Mouse (Mus musculus): ENCODE results near the gene Oxct1. TPM values are rescaled to one million over a fixed set of nuclear protein-coding genes. Genes with fewer than 3 reads are reported as not detected.

Gene Oxct1
- polyA plus RNA-seq, 1 experiment from 2014 or later = 128 TPM

DNA sequence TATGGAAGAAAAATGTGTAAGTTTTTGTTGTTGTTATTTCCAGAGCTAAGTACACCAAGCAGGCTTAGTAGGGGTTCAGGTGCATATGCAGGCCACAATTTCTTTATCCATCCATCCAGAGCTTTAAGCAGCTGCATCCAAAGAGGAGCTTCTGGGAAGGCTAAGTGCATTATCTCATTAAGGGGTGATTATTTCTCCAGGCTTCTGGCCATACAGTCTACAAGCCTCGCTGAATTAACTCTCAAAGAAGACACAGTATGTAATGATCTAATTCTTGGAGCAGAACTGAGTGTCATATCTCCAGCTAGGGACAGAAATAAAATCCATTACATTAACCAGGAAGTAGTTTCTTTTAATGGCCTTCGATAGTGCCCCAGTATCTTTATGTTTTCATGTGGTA lies 12.3 kb upstream of the Oxct1 start:
- Histone ChIP-seq H3K27me3 (ENCODE audit: poor library complexity, severe bottlenecking) (no peaks in the 10 kb centered on the region), H3K36me3 (replicated peaks) (no peaks in the 10 kb centered on the region), H3K4me3 (no peak overlapping the region), H3K27ac (no peak overlapping the region), H3K9me3 (no peaks in the 10 kb centered on the region), H3K4me1 (no peaks in the 10 kb centered on the region)
- WGBS = 81% methylated on average over 2 of the region's 2 CpGs
- DNase-seq (ENCODE audit: extremely low spot score, low spot score) = no peak

DNA sequence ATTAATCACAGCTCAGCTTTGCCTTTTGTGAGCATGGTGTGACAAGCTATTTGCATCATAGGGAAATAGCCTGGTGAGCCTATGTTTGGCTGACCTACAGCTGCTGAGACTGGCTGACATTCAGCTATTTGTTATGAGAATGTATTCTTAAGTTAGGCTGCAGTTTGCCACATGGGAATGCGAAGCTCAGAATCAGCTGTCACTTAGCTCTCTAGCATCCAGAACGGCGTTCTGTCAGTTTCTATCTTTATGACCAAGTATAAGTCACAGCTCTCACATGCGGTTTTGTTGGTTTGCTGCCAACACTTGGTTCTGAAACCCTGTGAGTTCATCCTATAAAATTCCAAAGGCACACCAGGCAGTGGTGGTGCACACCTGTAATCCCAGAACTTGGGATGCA lies 5.5 kb upstream of the Oxct1 start:
- peaks cover 8% of the 10 kb centered on the region for H3K27me3 ChIP-seq (ENCODE audit: poor library complexity, severe bottlenecking)
- H3K4me1 ChIP-seq = peaks cover 7% of the 10 kb centered on the region
- 83% methylated on average over 4 of the region's 4 CpGs for WGBS
- no peak for DNase-seq (ENCODE audit: extremely low spot score, low spot score)
- H3K4me3 ChIP-seq = no peak overlapping the region
- no peaks in the 10 kb centered on the region for H3K9me3 ChIP-seq
- H3K27ac ChIP-seq = no peak overlapping the region
- no peaks in the 10 kb centered on the region for H3K36me3 ChIP-seq (replicated peaks)

DNA sequence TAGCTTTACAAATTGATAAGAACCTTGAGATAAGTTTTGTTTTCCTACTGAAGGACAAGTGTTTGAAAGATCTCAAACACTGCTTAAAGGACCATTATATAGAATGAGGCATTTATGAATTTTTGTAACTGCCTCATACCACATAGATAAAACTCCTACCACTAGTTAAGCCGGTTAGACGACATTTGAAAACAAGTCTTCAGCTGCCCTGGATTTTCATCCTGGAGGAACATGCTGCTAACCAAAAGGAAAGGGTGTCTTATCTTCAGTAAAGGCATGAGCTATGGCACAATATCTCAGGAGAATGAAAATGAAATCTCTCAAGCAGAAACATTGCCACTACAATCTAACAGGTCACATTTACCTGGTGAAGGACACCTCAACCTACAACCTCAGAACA lies 2.4 kb upstream of the Oxct1 start:
- 91% methylated on average over 2 of the region's 2 CpGs for WGBS

DNA sequence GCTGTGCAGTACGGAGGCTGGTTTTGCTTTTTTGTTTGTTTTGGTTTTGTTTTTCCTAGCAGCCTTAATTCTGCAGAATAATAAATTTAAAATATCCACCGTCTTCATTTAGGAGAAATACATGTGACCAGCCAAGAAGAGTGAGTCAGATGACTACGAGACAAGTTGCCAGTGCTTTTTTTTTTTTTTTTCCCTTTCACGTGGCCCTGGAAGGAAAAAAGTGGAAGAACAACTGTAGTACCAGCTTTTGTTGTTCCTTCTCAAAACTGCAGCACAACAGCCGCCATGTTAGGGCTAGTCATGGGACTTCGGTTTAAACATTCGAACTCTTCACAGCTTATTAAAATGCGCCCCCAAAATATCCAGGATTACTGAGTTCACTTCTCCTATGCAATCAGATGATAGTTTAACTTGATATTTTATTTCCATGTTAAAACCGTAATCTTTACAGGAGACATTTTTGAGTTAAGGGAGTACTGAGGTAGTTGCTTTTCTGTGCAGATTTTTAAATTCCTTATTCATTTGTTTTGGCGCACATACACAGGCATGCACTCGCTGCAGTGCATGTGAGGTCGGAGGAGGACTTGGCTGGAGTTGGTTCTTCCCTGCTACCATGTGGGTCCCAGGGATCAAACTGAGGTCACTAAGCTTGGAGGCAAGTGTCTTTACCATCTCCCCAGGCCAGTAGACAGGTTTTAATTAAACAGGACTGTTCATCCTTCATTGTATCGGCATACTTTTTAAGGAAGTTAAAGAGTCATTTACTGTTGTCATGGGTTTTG lies 1.3 kb upstream of the Oxct1 start:
- no peak for DNase-seq (ENCODE audit: extremely low spot score, low spot score)
- H3K4me3 ChIP-seq = no peak overlapping the region
- no peak overlapping the region for H3K27ac ChIP-seq
- H3K4me1 ChIP-seq = peaks cover 28% of the 10 kb centered on the region
- H3K36me3 ChIP-seq (replicated peaks) = no peaks in the 10 kb centered on the region
- H3K9me3 ChIP-seq = no peaks in the 10 kb centered on the region
- peaks cover 22% of the 10 kb centered on the region for H3K27me3 ChIP-seq (ENCODE audit: poor library complexity, severe bottlenecking)
- 83% methylated on average over 13 of the region's 13 CpGs for WGBS

More for the DNA sequence above, 2.4 kb upstream of the Oxct1 start:
- Histone ChIP-seq H3K4me3 (no peak overlapping the region), H3K4me1 (peaks cover 28% of the 10 kb centered on the region), H3K27ac (no peak overlapping the region), H3K36me3 (replicated peaks) (no peaks in the 10 kb centered on the region), H3K9me3 (no peaks in the 10 kb centered on the region), H3K27me3 (ENCODE audit: poor library complexity, severe bottlenecking) (peaks cover 19% of the 10 kb centered on the region)
- no peak for DNase-seq (ENCODE audit: extremely low spot score, low spot score)

DNA sequence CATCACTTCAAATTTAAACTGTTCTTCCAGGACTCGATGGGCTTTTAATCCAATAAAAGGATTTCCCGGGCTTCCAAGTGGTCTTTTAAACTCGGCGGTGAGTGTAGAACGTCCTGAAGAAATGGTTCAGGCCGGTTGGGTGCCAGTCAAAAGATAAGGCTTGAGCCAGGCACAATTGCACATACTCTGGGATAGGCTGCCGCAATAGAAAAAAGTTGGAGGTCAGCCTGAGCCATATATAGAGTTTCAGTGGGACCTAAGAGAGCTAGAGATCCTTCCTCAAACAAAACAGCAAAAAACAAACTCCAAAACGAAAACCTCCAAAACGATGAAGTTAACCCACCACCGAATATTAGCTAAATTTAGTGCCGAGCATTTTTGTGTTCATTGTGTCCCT lies 677 bp upstream of the Oxct1 start:
- H3K9me3 ChIP-seq = no peaks in the 10 kb centered on the region
- peak overlapping the region; percentile 80; the same call in 1 of the 2 replicates for H3K4me3 ChIP-seq
- no peak overlapping the region for H3K27ac ChIP-seq
- peaks cover 28% of the 10 kb centered on the region for H3K4me1 ChIP-seq
- peaks cover 22% of the 10 kb centered on the region for H3K27me3 ChIP-seq (ENCODE audit: poor library complexity, severe bottlenecking)
- no peaks in the 10 kb centered on the region for H3K36me3 ChIP-seq (replicated peaks)
- WGBS = 51% methylated on average over 11 of the region's 11 CpGs
- no peak for DNase-seq (ENCODE audit: extremely low spot score, low spot score)

DNA sequence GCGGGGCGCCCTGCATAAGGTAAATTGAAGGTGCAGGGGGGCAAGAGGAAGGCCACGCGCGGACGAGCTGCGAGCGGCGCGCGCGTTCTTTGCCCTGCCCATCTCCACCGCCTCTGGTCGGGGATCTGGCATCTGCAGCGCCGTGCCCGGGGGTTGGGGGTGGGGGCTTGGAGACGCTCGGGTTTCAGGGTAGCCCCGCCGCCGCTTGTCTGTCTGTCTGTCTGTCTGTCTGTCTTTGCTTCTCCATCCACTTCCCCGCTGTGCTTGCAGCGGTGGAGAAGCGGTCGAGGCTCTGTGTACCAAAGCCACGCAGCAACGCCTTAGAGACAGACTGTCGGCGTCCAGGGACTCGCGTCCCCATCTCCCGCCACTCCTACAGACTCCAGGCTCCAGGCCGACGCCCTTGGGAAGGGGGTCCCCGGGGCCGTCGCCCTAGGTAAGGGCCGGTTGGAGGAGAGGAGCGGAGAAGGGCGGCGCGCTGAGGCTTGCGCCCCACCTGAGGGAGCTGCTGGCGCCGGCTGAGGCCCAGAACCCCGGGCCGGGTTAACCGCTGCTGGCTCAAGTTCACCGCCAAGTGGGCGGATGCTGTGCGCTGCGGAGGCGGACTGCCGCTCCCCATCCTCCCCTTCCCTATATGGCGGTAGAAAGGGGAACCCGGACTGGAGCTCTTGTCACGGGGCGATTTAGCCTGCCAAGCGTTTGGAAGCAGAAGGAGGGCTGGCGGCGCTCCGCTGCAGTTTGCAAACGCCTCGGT lies 825 bp downstream of the Oxct1 start:
- DNase-seq (ENCODE audit: extremely low spot score, low spot score) = peak; percentile 73
- Histone ChIP-seq H3K27me3 (ENCODE audit: poor library complexity, severe bottlenecking) (peaks cover 22% of the 10 kb centered on the region), H3K27ac (peak overlapping the region; percentile 92), H3K4me3 (peak overlapping the region; percentile 80), H3K4me1 (peaks cover 28% of the 10 kb centered on the region), H3K36me3 (replicated peaks) (no peaks in the 10 kb centered on the region), H3K9me3 (no peaks in the 10 kb centered on the region)
- WGBS = under 1% methylated on average over 65 of the region's 65 CpGs

DNA sequence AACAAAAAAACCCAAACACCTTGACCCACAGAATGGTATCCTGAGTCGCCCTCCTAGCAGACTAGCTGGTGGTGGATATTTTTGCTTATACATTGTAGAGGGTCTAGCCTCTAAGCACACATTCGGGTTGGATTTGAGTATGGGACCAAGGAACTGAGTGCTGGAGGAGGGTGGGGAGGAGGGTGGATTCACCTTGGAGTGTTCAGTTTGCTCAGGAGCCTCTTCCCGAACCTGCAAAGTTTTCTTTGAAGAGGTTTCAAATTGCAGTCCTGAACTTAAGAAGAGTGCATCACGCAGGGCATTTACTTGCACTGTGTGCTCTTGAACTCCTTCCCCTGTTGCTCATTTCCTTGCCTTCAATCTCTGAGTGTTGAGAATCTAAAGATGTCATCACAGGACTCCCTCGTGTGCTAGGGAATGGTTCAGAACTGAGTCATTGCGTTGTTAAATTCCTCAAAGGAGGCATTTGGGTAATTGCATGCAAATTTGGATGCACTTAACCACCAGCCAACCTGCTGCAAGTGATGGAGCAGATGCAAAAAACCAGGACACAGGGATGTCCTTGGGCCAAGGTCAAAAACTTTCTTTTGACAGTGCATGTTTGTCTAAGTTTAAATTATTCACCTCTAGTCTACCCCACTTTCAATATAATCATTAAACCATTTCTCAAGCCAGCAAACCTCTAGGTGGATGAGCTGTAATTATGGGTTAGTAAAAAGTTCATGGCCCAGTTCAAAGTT lies 1.7 kb downstream of the Oxct1 start:
- peaks cover 22% of the 10 kb centered on the region for H3K27me3 ChIP-seq (ENCODE audit: poor library complexity, severe bottlenecking)
- H3K36me3 ChIP-seq (replicated peaks) = no peaks in the 10 kb centered on the region
- no peaks in the 10 kb centered on the region for H3K9me3 ChIP-seq
- DNase-seq (ENCODE audit: extremely low spot score, low spot score) = peak; percentile 19
- WGBS = 11% methylated on average over 6 of the region's 6 CpGs
- peak overlapping the region; percentile 92; the same call in 1 of the 2 replicates for H3K27ac ChIP-seq
- H3K4me3 ChIP-seq = peak overlapping the region; percentile 80
- H3K4me1 ChIP-seq = peaks cover 28% of the 10 kb centered on the region

DNA sequence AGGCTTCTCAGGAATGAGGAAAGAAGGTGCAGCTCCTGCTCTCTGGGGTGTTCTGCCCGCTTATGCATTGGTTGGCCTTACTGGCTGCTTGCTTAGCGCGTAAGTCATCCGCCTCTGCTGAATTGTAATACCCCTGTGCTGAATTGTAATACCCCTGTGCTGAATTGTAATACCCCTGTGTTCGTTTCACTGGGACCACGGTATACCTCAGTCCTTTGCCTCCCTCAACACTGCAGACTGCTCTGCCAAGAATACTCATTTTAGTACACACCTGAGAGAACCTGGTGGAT lies 2.2 kb downstream of the Oxct1 start:
- no peak for DNase-seq (ENCODE audit: extremely low spot score, low spot score)
- no peaks in the 10 kb centered on the region for H3K9me3 ChIP-seq
- H3K4me1 ChIP-seq = peaks cover 28% of the 10 kb centered on the region
- no peaks in the 10 kb centered on the region for H3K36me3 ChIP-seq (replicated peaks)
- no peak overlapping the region for H3K4me3 ChIP-seq
- WGBS = 81% methylated on average over 6 of the region's 6 CpGs
- no peak overlapping the region for H3K27ac ChIP-seq
- H3K27me3 ChIP-seq (ENCODE audit: poor library complexity, severe bottlenecking) = peaks cover 22% of the 10 kb centered on the region

DNA sequence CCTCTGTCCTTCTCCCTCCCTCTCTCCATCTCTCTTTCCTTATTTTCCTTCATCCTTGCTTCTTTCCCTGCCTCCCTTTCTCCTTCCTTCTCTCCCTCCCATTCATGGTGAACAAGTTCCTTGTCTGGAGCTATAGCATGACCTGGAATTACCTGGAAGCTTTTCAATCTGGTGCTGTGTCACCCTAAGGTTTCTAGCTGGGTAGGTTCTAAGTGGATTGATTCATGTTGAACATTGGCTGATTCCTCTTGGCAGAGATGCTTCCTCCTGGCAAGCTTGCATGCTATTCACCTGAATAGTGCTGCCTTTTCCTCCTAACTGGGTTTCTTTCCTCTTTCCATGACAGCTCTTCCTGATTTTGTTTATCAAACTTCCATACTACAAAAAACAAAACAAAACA lies 2.8 kb downstream of the Oxct1 start:
- H3K4me3 ChIP-seq = no peak overlapping the region
- H3K27ac ChIP-seq = no peak overlapping the region
- no peak for DNase-seq (ENCODE audit: extremely low spot score, low spot score)
- H3K4me1 ChIP-seq = peaks cover 28% of the 10 kb centered on the region
- H3K9me3 ChIP-seq = no peaks in the 10 kb centered on the region
- peaks cover 22% of the 10 kb centered on the region for H3K27me3 ChIP-seq (ENCODE audit: poor library complexity, severe bottlenecking)
- no peaks in the 10 kb centered on the region for H3K36me3 ChIP-seq (replicated peaks)

DNA sequence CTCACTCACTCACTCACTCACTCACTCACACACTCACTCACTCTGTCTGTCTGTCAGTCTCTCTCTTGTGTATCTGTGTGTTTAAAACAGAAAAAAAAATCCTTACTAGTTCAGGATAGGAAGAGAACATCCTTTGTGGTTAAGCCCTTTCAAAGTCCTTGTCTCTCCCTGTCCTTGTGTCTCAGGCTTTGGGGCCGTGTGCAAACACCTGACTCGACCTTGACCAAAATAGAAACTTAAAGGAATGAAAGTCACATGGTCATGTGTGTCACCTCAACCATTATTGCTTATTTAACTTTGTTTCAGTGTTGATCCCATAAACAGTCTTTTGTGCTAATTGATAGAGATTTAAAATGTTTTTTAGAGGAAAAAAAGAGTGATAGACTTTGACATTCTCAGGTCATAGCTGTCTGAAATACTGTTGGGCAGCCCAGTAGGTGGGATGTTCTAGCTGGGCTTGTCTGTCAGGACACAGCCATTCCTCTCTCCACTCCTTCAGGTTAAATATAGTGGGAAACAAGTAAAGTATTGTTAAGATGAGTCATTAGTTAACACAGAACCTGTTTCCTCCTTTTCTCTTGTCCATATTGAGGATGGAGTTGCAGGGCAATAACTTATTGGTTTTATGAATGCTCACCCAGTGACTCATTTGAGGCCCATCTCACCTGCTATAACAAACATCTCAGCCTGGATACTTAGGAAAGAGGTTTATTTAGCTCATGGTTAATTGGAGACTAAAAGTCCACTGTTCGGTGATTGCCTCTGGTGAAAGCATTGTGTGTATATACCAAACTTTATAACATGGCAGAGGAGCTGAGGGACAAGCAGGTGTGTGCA lies 7.2 kb downstream of the Oxct1 start:
- Histone ChIP-seq H3K9me3 (no peaks in the 10 kb centered on the region), H3K4me3 (no peak overlapping the region), H3K36me3 (replicated peaks) (peaks cover 32% of the 10 kb centered on the region), H3K27me3 (ENCODE audit: poor library complexity, severe bottlenecking) (peaks cover 6% of the 10 kb centered on the region), H3K27ac (no peak overlapping the region), H3K4me1 (0 out of 2 replicates have a peak, but pooled peaks cover 2% of the 10 kb centered on the region)
- WGBS = 86% methylated on average over 3 of the region's 3 CpGs
- no peak for DNase-seq (ENCODE audit: extremely low spot score, low spot score)

DNA sequence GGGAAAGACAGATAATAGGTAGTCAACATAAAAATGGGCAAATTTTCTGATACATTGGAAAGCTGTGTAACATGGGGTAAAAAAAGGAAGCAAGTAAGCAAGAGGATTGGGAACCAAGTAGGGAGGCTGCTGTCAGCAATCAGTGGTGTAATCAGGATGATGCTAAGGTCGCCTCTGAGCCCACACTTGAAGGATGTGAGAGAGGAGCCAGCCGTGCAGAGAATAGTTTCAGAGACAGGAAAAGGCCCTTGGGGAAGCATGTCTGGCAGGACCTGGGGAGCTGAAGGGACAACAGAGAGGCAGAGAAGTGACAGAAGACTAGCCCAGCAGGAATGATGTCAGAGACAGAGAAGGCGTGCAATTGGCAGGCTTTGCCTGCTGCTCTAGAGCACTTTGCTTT lies 16.2 kb downstream of the Oxct1 start:
- Histone ChIP-seq H3K4me1 (no peaks in the 10 kb centered on the region), H3K27me3 (ENCODE audit: poor library complexity, severe bottlenecking) (no peaks in the 10 kb centered on the region), H3K36me3 (replicated peaks) (peaks cover 38% of the 10 kb centered on the region), H3K9me3 (no peaks in the 10 kb centered on the region), H3K4me3 (no peak overlapping the region), H3K27ac (no peak overlapping the region)
- DNase-seq (ENCODE audit: extremely low spot score, low spot score) = no peak
- WGBS = 68% methylated on average over 3 of the region's 3 CpGs

DNA sequence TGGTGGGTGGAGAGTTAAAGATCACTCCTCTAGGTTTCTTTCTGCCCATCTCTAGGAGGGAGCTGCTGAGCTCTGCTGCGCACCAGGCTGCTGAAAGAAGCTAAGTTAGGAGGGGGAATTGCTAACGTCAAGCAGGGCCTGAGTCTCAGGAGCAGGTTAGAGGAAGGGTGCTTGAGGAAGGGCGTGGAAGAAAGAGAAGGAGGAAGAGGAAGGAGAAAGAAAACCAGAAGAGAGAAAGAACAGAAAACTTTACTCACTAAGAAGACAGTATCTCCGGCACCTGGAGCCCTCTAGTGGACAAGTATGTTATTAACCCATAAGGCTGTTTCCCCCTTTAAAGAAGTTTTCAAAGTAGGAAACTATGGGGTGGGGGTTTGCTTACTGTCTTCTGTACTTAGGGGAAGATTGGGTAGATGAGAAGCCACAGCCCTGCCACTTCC lies 16.9 kb downstream of the Oxct1 start:
- H3K4me3 ChIP-seq = no peak overlapping the region
- H3K36me3 ChIP-seq (replicated peaks) = peaks cover 36% of the 10 kb centered on the region
- H3K27me3 ChIP-seq (ENCODE audit: poor library complexity, severe bottlenecking) = no peaks in the 10 kb centered on the region
- no peaks in the 10 kb centered on the region for H3K9me3 ChIP-seq
- no peaks in the 10 kb centered on the region for H3K4me1 ChIP-seq
- 19% methylated on average over 4 of the region's 4 CpGs for WGBS
- no peak overlapping the region for H3K27ac ChIP-seq
- no peak for DNase-seq (ENCODE audit: extremely low spot score, low spot score)
